Mouse (Mus musculus): Measurements from ENCODE around the gene Rfx8. TPM values are rescaled to one million over a fixed set of nuclear protein-coding genes. Genes with fewer than 3 reads are reported as not detected.

The Rfx8 gene
- polyA plus RNA-seq, 1 experiment = 0.16 TPM

GRCm38 (mm10) chr1:39700599-39701273 is 20.1 kb downstream of the Rfx8 start:
- Histone ChIP-seq H3ac (ENCODE audit: control insufficient read depth, insufficient read length) (no peak overlapping the region), H3K36me3 (ENCODE audit: control insufficient read depth, insufficient read depth) (no peaks in the 10 kb centered on the region), H3K4me2 (ENCODE audit: low read depth) (no peak overlapping the region), H3K79me2 (ENCODE audit: control insufficient read depth, insufficient read depth) (no peaks in the 10 kb centered on the region), H3K4me3 (no peak overlapping the region), H3K27me3 (ENCODE audit: control insufficient read depth, insufficient read depth, insufficient read length) (no peaks in the 10 kb centered on the region)
- no peak for TF ChIP-seq TCF3 (IDR thresholded peaks at IDR 0.05; ENCODE audit: insufficient read length, low read depth)
- no peak for TF ChIP-seq SRF (IDR thresholded peaks at IDR 0.05; ENCODE audit: control insufficient read depth, insufficient read length, low read depth)
- no peak for TF ChIP-seq REST (IDR thresholded peaks at IDR 0.05; ENCODE audit: insufficient read depth, insufficient read length)
- no peak for TF ChIP-seq POLR2A (IDR thresholded peaks at IDR 0.05; ENCODE audit: insufficient read length, low read depth)
- TF ChIP-seq MAX (IDR thresholded peaks at IDR 0.05; ENCODE audit: low read depth) = no peak
- no peak for TF ChIP-seq USF1 (IDR thresholded peaks at IDR 0.05; ENCODE audit: low read depth)
- TF ChIP-seq E2F4 (IDR thresholded peaks at IDR 0.05; ENCODE audit: insufficient read depth) = no peak
- TF ChIP-seq MYOG (IDR thresholded peaks at IDR 0.05; ENCODE audit: control insufficient read depth in 1 of 3, insufficient read depth in 1 of 3, insufficient read length in 2 of 3, low read depth in 2 of 3) = no peak
- TF ChIP-seq POLR2AphosphoS2 (IDR thresholded peaks at IDR 0.05; ENCODE audit: insufficient read length, low read depth) = no peak
- no peak for TF ChIP-seq CEBPB (IDR thresholded peaks at IDR 0.05; ENCODE audit: insufficient read depth, poor library complexity, severe bottlenecking)
- no peak for TF ChIP-seq MYOD1 (IDR thresholded peaks at IDR 0.05; ENCODE audit: control insufficient read depth in 1 of 3, insufficient read length in 2 of 3, low read depth in 2 of 3)
- no peak for TF ChIP-seq TCF12 (IDR thresholded peaks at IDR 0.05; ENCODE audit: insufficient read depth, poor library complexity, severe bottlenecking)

GRCm38 (mm10) chr1:39698456-39698855 is 22.3 kb downstream of the Rfx8 start:
- Histone ChIP-seq H3K4me2 (ENCODE audit: low read depth) (no peak overlapping the region), H3K79me2 (ENCODE audit: control insufficient read depth, insufficient read depth) (no peaks in the 10 kb centered on the region), H3ac (ENCODE audit: control insufficient read depth, insufficient read length) (no peak overlapping the region), H3K4me3 (no peak overlapping the region), H3K36me3 (ENCODE audit: control insufficient read depth, insufficient read depth) (no peaks in the 10 kb centered on the region), H3K27me3 (ENCODE audit: control insufficient read depth, insufficient read depth, insufficient read length) (no peaks in the 10 kb centered on the region)
- TF ChIP-seq CEBPB (IDR thresholded peaks at IDR 0.05; ENCODE audit: insufficient read depth, poor library complexity, severe bottlenecking) = no peak
- no peak for TF ChIP-seq MYOG (IDR thresholded peaks at IDR 0.05; ENCODE audit: control insufficient read depth in 1 of 3, insufficient read depth in 1 of 3, insufficient read length in 2 of 3, low read depth in 2 of 3)
- TF ChIP-seq TCF3 (IDR thresholded peaks at IDR 0.05; ENCODE audit: insufficient read length, low read depth) = no peak
- no peak for TF ChIP-seq MYOD1 (IDR thresholded peaks at IDR 0.05; ENCODE audit: control insufficient read depth in 1 of 3, insufficient read length in 2 of 3, low read depth in 2 of 3)
- no peak for TF ChIP-seq SRF (IDR thresholded peaks at IDR 0.05; ENCODE audit: control insufficient read depth, insufficient read length, low read depth)
- no peak for TF ChIP-seq E2F4 (IDR thresholded peaks at IDR 0.05; ENCODE audit: insufficient read depth)
- TF ChIP-seq MAX (IDR thresholded peaks at IDR 0.05; ENCODE audit: low read depth) = no peak
- no peak for TF ChIP-seq POLR2A (IDR thresholded peaks at IDR 0.05; ENCODE audit: insufficient read length, low read depth)
- TF ChIP-seq TCF12 (IDR thresholded peaks at IDR 0.05; ENCODE audit: insufficient read depth, poor library complexity, severe bottlenecking) = no peak
- TF ChIP-seq POLR2AphosphoS2 (IDR thresholded peaks at IDR 0.05; ENCODE audit: insufficient read length, low read depth) = no peak
- no peak for TF ChIP-seq REST (IDR thresholded peaks at IDR 0.05; ENCODE audit: insufficient read depth, insufficient read length)
- no peak for TF ChIP-seq USF1 (IDR thresholded peaks at IDR 0.05; ENCODE audit: low read depth)

GRCm38 (mm10) chr1:39695198-39695597 is 25.6 kb downstream of the Rfx8 start:
- H3K4me3 ChIP-seq = no peak overlapping the region
- TF ChIP-seq TCF12 (IDR thresholded peaks at IDR 0.05; ENCODE audit: insufficient read depth, poor library complexity, severe bottlenecking) = no peak
- no peak for TF ChIP-seq E2F4 (IDR thresholded peaks at IDR 0.05; ENCODE audit: insufficient read depth)
- TF ChIP-seq MYOG (IDR thresholded peaks at IDR 0.05; ENCODE audit: control insufficient read depth in 1 of 3, insufficient read depth in 1 of 3, insufficient read length in 2 of 3, low read depth in 2 of 3) = no peak
- no peak for TF ChIP-seq SRF (IDR thresholded peaks at IDR 0.05; ENCODE audit: control insufficient read depth, insufficient read length, low read depth)
- no peak for TF ChIP-seq MYOD1 (IDR thresholded peaks at IDR 0.05; ENCODE audit: control insufficient read depth in 1 of 3, insufficient read length in 2 of 3, low read depth in 2 of 3)
- TF ChIP-seq MAX (IDR thresholded peaks at IDR 0.05; ENCODE audit: low read depth) = no peak
- TF ChIP-seq CEBPB (IDR thresholded peaks at IDR 0.05; ENCODE audit: insufficient read depth, poor library complexity, severe bottlenecking) = no peak
- TF ChIP-seq REST (IDR thresholded peaks at IDR 0.05; ENCODE audit: insufficient read depth, insufficient read length) = no peak
- TF ChIP-seq POLR2AphosphoS2 (IDR thresholded peaks at IDR 0.05; ENCODE audit: insufficient read length, low read depth) = no peak
- no peak for TF ChIP-seq TCF3 (IDR thresholded peaks at IDR 0.05; ENCODE audit: insufficient read length, low read depth)
- no peak for TF ChIP-seq POLR2A (IDR thresholded peaks at IDR 0.05; ENCODE audit: insufficient read length, low read depth)
- no peak for TF ChIP-seq USF1 (IDR thresholded peaks at IDR 0.05; ENCODE audit: low read depth)
- no peaks in the 10 kb centered on the region for H3K36me3 ChIP-seq (ENCODE audit: control insufficient read depth, insufficient read depth)
- no peaks in the 10 kb centered on the region for H3K79me2 ChIP-seq (ENCODE audit: control insufficient read depth, insufficient read depth)
- no peak overlapping the region for H3ac ChIP-seq (ENCODE audit: control insufficient read depth, insufficient read length)
- no peaks in the 10 kb centered on the region for H3K27me3 ChIP-seq (ENCODE audit: control insufficient read depth, insufficient read depth, insufficient read length)
- H3K4me2 ChIP-seq (ENCODE audit: low read depth) = peak overlapping the region; percentile 73

GRCm38 (mm10) chr1:39694756-39695155 is 26.0 kb downstream of the Rfx8 start:
- Histone ChIP-seq H3K36me3 (ENCODE audit: control insufficient read depth, insufficient read depth) (no peaks in the 10 kb centered on the region), H3K4me2 (ENCODE audit: low read depth) (peak overlapping the region; percentile 73), H3K27me3 (ENCODE audit: control insufficient read depth, insufficient read depth, insufficient read length) (no peaks in the 10 kb centered on the region), H3ac (ENCODE audit: control insufficient read depth, insufficient read length) (no peak overlapping the region), H3K4me3 (no peak overlapping the region), H3K79me2 (ENCODE audit: control insufficient read depth, insufficient read depth) (no peaks in the 10 kb centered on the region)
- TF ChIP-seq MYOD1 (IDR thresholded peaks at IDR 0.05; ENCODE audit: control insufficient read depth in 1 of 3, insufficient read length in 2 of 3, low read depth in 2 of 3) (peak in 1 of 3 experiments; percentile 3), SRF (IDR thresholded peaks at IDR 0.05; ENCODE audit: control insufficient read depth, insufficient read length, low read depth) (no peak)
